Mouse (Mus musculus) CH12.LX (cell line): ENCODE results near the gene Rpl18. TPM values are rescaled to one million over a fixed set of nuclear protein-coding genes. Genes with fewer than 3 reads are reported as not detected.

ENCODE experiments used
- DNase-seq: peaks from one replicate; pipeline ENCODE4 v3.0.0-alpha.2; 2013; ENCODE audit errors: extremely low read depth
- H3K27ac ChIP-seq: 2 replicates; pipeline ENCODE4 v1.5.1; 2012; ENCODE audit warnings: low read depth, mild to moderate bottlenecking, control low read depth, moderate library complexity; ENCODE audit not compliant: insufficient read depth
- H3K27me3 ChIP-seq: replicated peaks from 2 replicates; pipeline ENCODE3; 2012; ENCODE audit warnings: inconsistent platforms
- H3K36me3 ChIP-seq, 2 experiments: replicated peaks in 1 of 2; 2 replicates each; pipeline versions ENCODE3 to v1.6.1; 2012; ENCODE audit warnings: inconsistent platforms in 1 of 2, low read length in 1 of 2, mild to moderate bottlenecking in 1 of 2, mixed read lengths in 1 of 2, moderate library complexity in 1 of 2; ENCODE audit not compliant: control insufficient read depth in 1 of 2, insufficient read depth in 1 of 2
- H3K4me1 ChIP-seq, 2 experiments: 2 replicates each; pipeline ENCODE4 v1.6.1; 2012; ENCODE audit warnings: inconsistent platforms in 1 of 2, moderate library complexity in 1 of 2; ENCODE audit not compliant: insufficient read depth in 2 of 2, control insufficient read depth in 1 of 2
- H3K4me2 ChIP-seq: 2 replicates; pipeline ENCODE4 v1.6.1; 2012; ENCODE audit warnings: low read depth, mild to moderate bottlenecking, control low read depth; ENCODE audit not compliant: poor library complexity, insufficient read depth, severe bottlenecking
- H3K4me3 ChIP-seq, 3 experiments: fragments of 150-350 bp in 1 of 3; sonication (generic) in 1 of 3; replicated peaks in 1 of 3; 2 replicates each; pipeline versions ENCODE3 to v1.5.1; 2011 to 2012; ENCODE audit warnings: low read depth in 2 of 3, low read length in 2 of 3, mild to moderate bottlenecking in 2 of 3, moderate library complexity in 2 of 3, control low read depth in 1 of 3, improper control_type of control experiment in 1 of 3, inconsistent platforms in 1 of 3, mixed read lengths in 1 of 3; ENCODE audit not compliant: poor library complexity in 1 of 3
- H3K79me2 ChIP-seq: replicated peaks from 2 replicates; pipeline ENCODE4 v1.6.1; 2012; ENCODE audit warnings: mild to moderate bottlenecking, moderate library complexity; ENCODE audit not compliant: control insufficient read depth, poor library complexity, insufficient read depth, severe bottlenecking; ENCODE audit errors: extremely low read depth
- H3K9ac ChIP-seq: 2 replicates; pipeline ENCODE4 v1.6.1; 2012; ENCODE audit warnings: low read depth, mild to moderate bottlenecking, control low read depth, moderate library complexity; ENCODE audit not compliant: insufficient read depth
- H3K9me3 ChIP-seq: replicated peaks from 2 replicates; pipeline ENCODE3; 2012; ENCODE audit warnings: low read length, inconsistent platforms, mixed read lengths
- BHLHE40 ChIP-seq: IDR thresholded peaks from 2 replicates; pipeline ENCODE4 v1.6.1; 2011; ENCODE audit warnings: mild to moderate bottlenecking, low read depth, low read length, improper control_type of control experiment
- CHD1 ChIP-seq: IDR thresholded peaks from 2 replicates; pipeline ENCODE4 v1.6.1; 2012; ENCODE audit warnings: low read depth, low read length, improper control_type of control experiment, inconsistent platforms
- ELF1 ChIP-seq: IDR thresholded peaks from 2 replicates; pipeline ENCODE4 v1.6.1; 2014; ENCODE audit warnings: low read depth, mild to moderate bottlenecking, inconsistent platforms, low read length, improper control_type of control experiment
- EP300 ChIP-seq: IDR thresholded peaks from 2 replicates; pipeline ENCODE4 v1.6.1; 2011; ENCODE audit warnings: low read length, improper control_type of control experiment
- JUND ChIP-seq: conservative IDR thresholded peaks from 2 replicates; pipeline ENCODE4 v1.6.1; 2011; ENCODE audit warnings: low read depth, low read length, improper control_type of control experiment
- KAT2A ChIP-seq: IDR thresholded peaks from 2 replicates; pipeline ENCODE4 v1.6.1; 2012; ENCODE audit warnings: low read length, improper control_type of control experiment, inconsistent platforms; ENCODE audit not compliant: insufficient replicate concordance
- MAFK ChIP-seq: IDR thresholded peaks from 2 replicates; pipeline ENCODE4 v1.6.1; 2011; ENCODE audit warnings: low read length, improper control_type of control experiment; ENCODE audit not compliant: insufficient replicate concordance
- MAX ChIP-seq: IDR thresholded peaks from 2 replicates; pipeline ENCODE4 v1.6.1; 2011; ENCODE audit warnings: low read length, improper control_type of control experiment
- MAZ ChIP-seq: IDR thresholded peaks from 2 replicates; pipeline ENCODE4 v1.6.1; 2012; ENCODE audit warnings: low read depth, mild to moderate bottlenecking, inconsistent platforms, low read length, improper control_type of control experiment, moderate library complexity
- MEF2A ChIP-seq: IDR thresholded peaks from 2 replicates; pipeline ENCODE4 v1.6.1; 2014; ENCODE audit warnings: low read depth, mild to moderate bottlenecking, inconsistent platforms, low read length, improper control_type of control experiment, borderline replicate concordance
- POLR2AphosphoS2 ChIP-seq: IDR thresholded peaks from 2 replicates; pipeline ENCODE4 v1.6.1; 2011; ENCODE audit warnings: low read depth, low read length, improper control_type of control experiment
- RAD21 ChIP-seq: IDR thresholded peaks from 2 replicates; pipeline ENCODE4 v1.6.1; 2011; ENCODE audit warnings: low read depth, mild to moderate bottlenecking, low read length, improper control_type of control experiment, moderate library complexity
- RCOR1 ChIP-seq: conservative IDR thresholded peaks from 2 replicates; pipeline ENCODE4 v1.6.1; 2012; ENCODE audit warnings: low read depth, mild to moderate bottlenecking, inconsistent platforms, low read length, improper control_type of control experiment
- TBP ChIP-seq: conservative IDR thresholded peaks from 2 replicates; pipeline ENCODE4 v1.6.1; 2011; ENCODE audit warnings: low read depth, low read length, improper control_type of control experiment
- ZC3H11A ChIP-seq: IDR thresholded peaks from 2 replicates; pipeline ENCODE4 v1.6.1; 2012; ENCODE audit warnings: low read depth, mild to moderate bottlenecking, inconsistent platforms, low read length, improper control_type of control experiment
- ZMIZ1 ChIP-seq: IDR thresholded peaks from 2 replicates; pipeline ENCODE4 v1.6.1; 2012; ENCODE audit warnings: low read depth, mild to moderate bottlenecking, inconsistent platforms, low read length, improper control_type of control experiment
- dilution Hi-C: fragments of 300-500 bp; cut with MboI; formaldehyde crosslinking; loops from 2 replicates; pipeline ENCODE4 v1.14.3; 2020; ENCODE audit warnings: low sequenced_read_pairs; ENCODE audit not compliant: extremely low pct_unique_long_range_greater_than_20kb, extremely low pct_ligation_motif_present
- in situ Hi-C: fragments of 300-500 bp; cut with MboI; formaldehyde crosslinking; loops from 3 replicates; pipeline ENCODE4 v1.14.3; 2019; ENCODE audit warnings: low sequenced_read_pairs, low pct_ligation_motif_present, low pct_unique_long_range_greater_than_20kb, mixed read lengths
- polyA plus RNA-seq: library from polyadenylated mRNA; unstranded; fragments of >175 nt; gene quantifications from 2 replicates; pipeline ENCODE4 v1.2.1, GENCODE M21; 2012; ENCODE audit warnings: low read depth; ENCODE audit not compliant: insufficient read length
- total RNA-seq, 2 experiments: library from RNA; depleted of rRNA; stranded (reverse); fragments of 300-350 nt in 1 of 2; fragments of >200 nt in 1 of 2; gene quantifications; 2 replicates each; pipeline ENCODE4 v1.2.3; 2012 to 2014

Gene Rpl18
- total and polyA plus RNA-seq, 3 experiments = 2,393 to 3,766 (median 3,204) TPM

DNA sequence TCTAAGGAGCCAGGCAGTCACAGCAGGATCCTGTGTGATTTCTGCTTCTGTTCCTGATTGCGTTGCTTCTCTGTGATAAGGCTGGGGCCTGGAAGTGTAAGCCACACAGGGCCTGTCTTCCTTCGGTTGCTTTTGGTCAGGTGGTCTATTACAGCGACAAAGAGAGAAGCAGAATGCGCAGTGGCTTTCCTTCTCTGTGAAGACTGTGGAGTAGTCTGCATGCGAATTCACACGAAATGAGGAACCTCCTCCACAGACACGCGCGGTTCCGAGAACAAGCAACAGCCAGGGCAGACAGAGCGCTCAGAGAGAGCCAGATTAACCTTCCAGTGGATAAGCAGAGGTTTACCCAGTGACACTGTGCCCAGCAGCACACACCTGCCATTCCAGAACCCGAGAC, 26.1 kb downstream of the Rpl18 start:
- Histone ChIP-seq H3K9ac (no peak overlapping the region), H3K27me3 (peaks cover 10% of the 10 kb centered on the region), H3K9me3 (no peaks in the 10 kb centered on the region), H3K4me3 (no peak overlapping the region), H3K79me2 (no peaks in the 10 kb centered on the region), H3K4me2 (no peak overlapping the region), H3K4me1 (peaks cover 5 to 12% of the 10 kb centered on the region in 2 experiments), H3K36me3 (no peaks in the 10 kb centered on the region), H3K27ac (no peak overlapping the region)
- in situ Hi-C loops = loop anchor here (5.0 kb wide), 1 partner anchor 61 kb away; no protein-coding TSS in a partner anchor
- TF ChIP-seq POLR2AphosphoS2 (no peak), RAD21 (no peak), MAX (no peak), MEF2A (no peak), MAZ (no peak), BHLHE40 (no peak)
- no peak for DNase-seq
- dilution Hi-C loops = no loop called here

DNA sequence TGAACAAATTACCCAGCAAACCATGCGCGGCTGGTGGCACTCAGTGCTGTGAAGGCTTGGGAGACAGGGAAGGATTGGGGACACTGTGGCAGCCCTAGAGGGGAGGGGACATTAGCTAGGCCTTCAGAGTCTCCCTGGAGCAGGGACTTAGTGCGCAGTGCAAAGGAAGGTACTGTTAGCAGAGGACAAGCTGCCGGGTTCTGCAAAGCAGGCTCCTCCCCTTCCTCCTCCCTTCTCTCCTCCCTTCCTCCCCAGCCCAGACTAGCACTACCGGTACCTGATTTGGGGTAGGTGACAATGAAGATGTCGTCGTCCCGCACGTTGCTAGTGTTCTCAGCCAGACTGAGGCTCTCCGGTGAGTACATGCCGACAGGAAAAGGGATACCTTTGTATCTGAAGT, 26.5 kb downstream of the Rpl18 start:
- Histone ChIP-seq H3K4me3 (no peak overlapping the region), H3K79me2 (no peaks in the 10 kb centered on the region), H3K9me3 (peaks cover 4% of the 10 kb centered on the region), H3K27me3 (peaks cover 12% of the 10 kb centered on the region), H3K4me2 (no peak overlapping the region), H3K36me3 (no peaks in the 10 kb centered on the region), H3K27ac (no peak overlapping the region), H3K4me1 (peaks cover 5 to 12% of the 10 kb centered on the region in 2 experiments), H3K9ac (no peak overlapping the region)
- TF ChIP-seq TBP = no peak
- no peak for TF ChIP-seq RCOR1
- no peak for TF ChIP-seq ZC3H11A
- TF ChIP-seq KAT2A = no peak
- no peak for TF ChIP-seq EP300
- TF ChIP-seq ZMIZ1 = no peak
- no peak for TF ChIP-seq ELF1
- TF ChIP-seq MAFK = no peak
- TF ChIP-seq JUND = no peak
- no peak for TF ChIP-seq RAD21
- no peak for TF ChIP-seq CHD1
- DNase-seq = no peak
- in situ Hi-C loops = loop anchor here (5.0 kb wide), 1 partner anchor 61 kb away; no protein-coding TSS in a partner anchor
- dilution Hi-C loops = no loop called here
